Mouse (Mus musculus) ES-Bruce4 (cell line): Measurements from ENCODE around the gene Slc6a9. TPM values are rescaled to one million over a fixed set of nuclear protein-coding genes. Genes with fewer than 3 reads are reported as not detected.

ENCODE experiments used
- H3K27ac ChIP-seq: 2 replicates; pipeline ENCODE4 v1.5.1; 2012; ENCODE audit warnings: low read length, inconsistent platforms; ENCODE audit not compliant: insufficient read depth
- H3K27me3 ChIP-seq: 2 replicates; pipeline ENCODE4 v1.6.1; 2012; ENCODE audit warnings: mild to moderate bottlenecking, low read length, inconsistent platforms; ENCODE audit not compliant: control insufficient read depth, poor library complexity, insufficient read depth, severe bottlenecking
- H3K36me3 ChIP-seq: 2 replicates; pipeline ENCODE4 v1.6.1; 2012; ENCODE audit warnings: inconsistent platforms, mild to moderate bottlenecking, low read length, moderate library complexity; ENCODE audit not compliant: control insufficient read depth, poor library complexity, insufficient read depth, severe bottlenecking
- H3K4me1 ChIP-seq: one replicate; pipeline ENCODE4 v1.8.1; 2011; ENCODE audit warnings: low read length; ENCODE audit not compliant: control insufficient read depth, insufficient read depth
- H3K4me3 ChIP-seq: 2 replicates; pipeline ENCODE4 v1.5.1; 2011; ENCODE audit warnings: low read depth, mild to moderate bottlenecking, low read length
- H3K9ac ChIP-seq: 2 replicates; pipeline ENCODE4 v1.6.1; 2012; ENCODE audit warnings: low read depth, mild to moderate bottlenecking, inconsistent platforms; ENCODE audit not compliant: poor library complexity, severe bottlenecking
- H3K9me3 ChIP-seq: replicated peaks from 2 replicates; pipeline ENCODE4 v1.6.1; 2012; ENCODE audit warnings: mild to moderate bottlenecking, low read length, inconsistent platforms; ENCODE audit not compliant: control insufficient read depth, poor library complexity, insufficient read depth, severe bottlenecking
- CTCF ChIP-seq: IDR thresholded peaks from one replicate; pipeline ENCODE4 v1.8.1; 2011; ENCODE audit warnings: low read depth, low read length
- EP300 ChIP-seq: IDR thresholded peaks from 2 replicates; pipeline ENCODE4 v1.6.1; 2011; ENCODE audit warnings: low read depth, low read length; ENCODE audit not compliant: insufficient read depth
- POLR2A ChIP-seq: IDR thresholded peaks from one replicate; pipeline ENCODE4 v1.8.1; 2011; ENCODE audit warnings: low read length; ENCODE audit not compliant: insufficient read depth
- polyA plus RNA-seq: library from polyadenylated mRNA; stranded (reverse); fragments of >200 nt; gene quantifications from 2 replicates; pipeline ENCODE4 v1.2.4, GENCODE M21; 2011; ENCODE audit warnings: low read depth; ENCODE audit not compliant: missing spikeins, insufficient read depth, insufficient read length

Gene Slc6a9
- polyA plus RNA-seq, 1 experiment: 2.1 TPM

DNA sequence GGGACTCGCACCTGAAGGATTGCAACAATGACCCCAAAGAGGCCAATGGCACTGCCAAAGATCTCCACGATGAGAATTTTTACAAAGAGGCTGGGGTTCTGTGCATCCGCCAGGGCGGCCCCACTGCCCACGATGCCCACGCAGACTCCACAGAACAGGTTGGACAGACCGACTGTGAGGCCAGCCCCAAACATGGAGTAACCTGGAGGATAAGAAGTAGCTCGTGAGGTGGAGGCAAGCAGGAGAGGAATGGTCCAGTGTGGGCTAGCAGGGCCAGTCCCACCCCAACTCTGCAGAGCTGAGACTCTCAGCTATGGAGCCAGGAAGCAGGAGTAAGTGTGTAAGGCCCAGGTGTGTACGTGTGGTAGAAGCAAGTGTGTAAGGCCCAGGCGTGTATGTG lies 50.8 kb downstream of the Slc6a9 start:
- H3K36me3 ChIP-seq: peaks cover 20% of the 10 kb centered on the region
- no peaks in the 10 kb centered on the region for H3K4me1 ChIP-seq
- no peak overlapping the region for H3K9ac ChIP-seq
- TF ChIP-seq CTCF: no peak
- TF ChIP-seq EP300: no peak
- no peak for TF ChIP-seq POLR2A
- no peaks in the 10 kb centered on the region for H3K9me3 ChIP-seq
- no peaks in the 10 kb centered on the region for H3K27me3 ChIP-seq
- no peak overlapping the region for H3K4me3 ChIP-seq
- H3K27ac ChIP-seq: no peak overlapping the region

DNA sequence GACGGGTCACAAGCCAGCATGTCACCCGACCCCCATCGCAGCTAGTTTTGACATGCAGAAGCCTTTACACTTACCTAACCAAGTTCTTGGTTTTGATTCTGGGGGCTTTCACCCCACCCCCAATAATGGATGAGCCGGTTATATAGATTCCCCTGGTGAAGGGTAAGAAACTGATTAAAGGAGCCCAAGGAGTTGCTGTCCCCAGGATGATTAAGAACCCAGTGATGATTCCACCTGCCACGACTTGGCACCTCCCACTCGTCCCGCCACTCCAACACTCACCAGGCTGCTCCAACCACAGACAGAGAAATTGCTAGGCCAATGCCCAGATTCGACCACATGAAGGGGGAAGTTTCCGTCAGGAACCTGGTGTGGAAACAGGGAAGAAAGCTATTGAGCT lies 51.7 kb downstream of the Slc6a9 start:
- Histone ChIP-seq H3K36me3 (peaks cover 23% of the 10 kb centered on the region), H3K27me3 (no peaks in the 10 kb centered on the region), H3K9me3 (no peaks in the 10 kb centered on the region), H3K27ac (no peak overlapping the region), H3K9ac (0 out of 2 replicates have a peak overlapping the region, but pooled peaks have one; percentile 77), H3K4me3 (peak overlapping the region; percentile 74), H3K4me1 (peaks cover under 1% of the 10 kb centered on the region)
- TF ChIP-seq EP300 (no peak), CTCF (no peak), POLR2A (no peak)

DNA sequence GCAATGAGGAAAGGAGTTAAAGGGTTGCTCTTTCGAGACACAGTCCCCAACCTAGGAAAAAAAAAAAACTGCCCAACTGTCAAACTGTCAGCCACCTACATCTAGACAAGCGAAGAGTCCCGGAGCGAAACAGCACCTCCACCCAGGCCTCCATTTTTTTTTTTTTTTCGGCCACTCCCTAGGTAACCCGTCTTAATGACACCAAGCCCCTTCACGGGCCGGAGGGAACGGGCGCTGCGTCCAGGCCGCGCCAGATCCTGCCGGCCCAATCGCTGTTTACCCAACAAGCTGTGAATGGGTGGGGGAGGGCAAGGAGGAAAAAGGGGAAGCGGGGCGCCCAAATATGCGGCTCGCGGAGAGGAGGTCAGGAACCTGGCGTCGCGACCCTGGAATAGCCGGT lies 52.3 kb downstream of the Slc6a9 start:
- Histone ChIP-seq H3K27me3 (no peaks in the 10 kb centered on the region), H3K27ac (no peak overlapping the region), H3K36me3 (peaks cover 23% of the 10 kb centered on the region), H3K4me3 (peak overlapping the region; percentile 74), H3K4me1 (peaks cover 2% of the 10 kb centered on the region), H3K9me3 (no peaks in the 10 kb centered on the region), H3K9ac (peak overlapping the region; percentile 77)
- no peak for TF ChIP-seq EP300
- no peak for TF ChIP-seq CTCF
- TF ChIP-seq POLR2A: no peak

DNA sequence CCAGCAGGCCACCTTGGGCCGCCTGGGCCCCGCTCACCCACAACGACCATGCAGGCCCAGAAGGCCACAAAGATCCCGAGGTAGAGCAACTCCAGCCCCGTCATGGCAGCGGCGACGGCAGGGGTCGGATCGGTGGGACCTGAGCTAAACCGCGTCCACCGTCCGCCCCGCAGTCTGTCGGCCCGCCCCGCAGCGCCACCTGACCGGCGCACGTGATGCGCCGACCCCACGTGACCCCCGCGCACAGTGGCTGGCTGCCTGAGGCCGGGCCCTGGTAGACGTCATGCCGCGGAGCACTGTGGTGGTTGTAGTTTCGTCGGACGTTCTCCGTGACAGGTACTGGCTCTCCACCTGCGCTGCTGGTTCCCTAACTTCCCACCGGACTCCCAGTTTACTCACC lies 52.8 kb downstream of the Slc6a9 start, which contains the start of gene Atp6v0b:
TSS of gene Atp6v0b (minus strand) at position 201 of the 400 bp plus-strand sequence.
- Histone ChIP-seq H3K4me3 (peak within 1 kb of the TSS; percentile 74), H3K9me3 (no peaks in the 10 kb centered on the region), H3K9ac (peak within 1 kb of the TSS; percentile 77), H3K27ac (no peak within 1 kb of the TSS), H3K4me1 (peaks cover 2% of the 10 kb centered on the region), H3K36me3 (peaks cover 23% of the 10 kb centered on the region), H3K27me3 (no peaks in the 10 kb centered on the region)
- TF ChIP-seq CTCF: no peak
- TF ChIP-seq EP300: no peak
- TF ChIP-seq POLR2A: peak; percentile 53

DNA sequence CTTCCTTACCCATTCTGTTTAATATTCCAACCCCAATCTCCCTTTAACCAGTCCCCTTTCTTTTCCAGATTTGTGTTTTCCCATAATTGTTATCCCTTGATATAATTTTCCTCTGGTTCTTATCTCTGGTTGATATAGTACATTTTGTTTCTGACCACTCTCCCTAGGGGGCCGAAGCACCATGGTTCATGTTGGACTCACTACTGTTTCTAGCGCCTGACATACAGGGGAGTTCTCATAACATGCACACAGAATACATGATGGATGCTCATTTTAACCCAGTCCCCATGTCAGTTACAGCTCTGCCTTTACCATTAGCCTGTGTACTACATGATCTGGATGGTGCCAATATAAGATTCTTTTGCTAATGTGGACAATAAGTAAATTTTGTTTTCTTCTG lies 53.6 kb downstream of the Slc6a9 start:
- H3K4me3 ChIP-seq: no peak overlapping the region
- peaks cover 2% of the 10 kb centered on the region for H3K4me1 ChIP-seq
- peaks cover 23% of the 10 kb centered on the region for H3K36me3 ChIP-seq
- no peaks in the 10 kb centered on the region for H3K9me3 ChIP-seq
- H3K27me3 ChIP-seq: no peaks in the 10 kb centered on the region
- no peak for TF ChIP-seq EP300
- no peak for TF ChIP-seq POLR2A
- H3K27ac ChIP-seq: no peak overlapping the region
- H3K9ac ChIP-seq: no peak overlapping the region

DNA sequence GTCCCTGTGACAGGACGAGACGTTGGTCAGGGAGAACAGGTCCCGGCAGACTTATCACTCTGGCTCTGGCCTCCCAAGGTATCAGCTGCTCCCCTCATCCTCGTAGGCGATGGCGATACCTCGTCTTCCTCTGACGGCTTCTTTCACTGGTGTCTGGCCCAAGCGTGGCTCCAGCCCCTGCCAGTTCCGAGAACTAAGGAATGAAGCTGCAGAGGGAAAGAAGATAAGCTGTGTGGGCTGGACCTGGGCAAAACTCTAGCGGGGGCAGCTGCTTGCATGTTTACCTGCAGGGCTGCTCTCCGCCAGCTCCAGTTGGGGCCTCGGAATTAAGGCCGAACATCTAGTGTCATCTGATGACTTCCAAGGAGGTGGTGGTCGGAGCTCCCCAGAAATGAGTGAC lies 55.2 kb downstream of the Slc6a9 start:
- H3K4me1 ChIP-seq: peaks cover 2% of the 10 kb centered on the region
- TF ChIP-seq EP300 (no peak), CTCF (no peak), POLR2A (no peak)

DNA sequence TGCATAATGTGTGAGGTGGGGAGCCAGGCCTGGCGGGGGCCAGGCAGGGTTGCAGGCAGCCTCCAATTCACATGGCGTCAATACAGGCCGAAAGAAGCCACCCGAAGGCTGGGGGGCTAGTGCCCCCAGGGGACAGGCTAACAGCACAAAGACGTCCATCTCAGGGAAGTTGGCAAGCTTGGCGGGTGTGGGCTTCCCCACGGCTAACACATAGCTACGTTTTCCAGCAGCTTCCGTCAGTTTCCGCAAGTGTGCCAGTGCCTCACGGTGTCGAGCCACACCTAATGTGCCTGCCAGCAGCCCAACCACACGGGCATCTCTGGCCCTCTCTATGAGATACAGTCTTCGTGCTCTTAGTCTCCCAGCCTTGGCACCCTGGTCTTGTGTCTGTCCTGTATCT lies 55.7 kb downstream of the Slc6a9 start:
- Histone ChIP-seq H3K9ac (no peak overlapping the region), H3K27me3 (no peaks in the 10 kb centered on the region), H3K9me3 (no peaks in the 10 kb centered on the region), H3K4me1 (peaks cover 2% of the 10 kb centered on the region), H3K27ac (no peak overlapping the region), H3K36me3 (peaks cover 17% of the 10 kb centered on the region), H3K4me3 (no peak overlapping the region)
- no peak for TF ChIP-seq POLR2A
- no peak for TF ChIP-seq EP300
- no peak for TF ChIP-seq CTCF

More for the DNA sequence above, 55.2 kb downstream of the Slc6a9 start:
- H3K36me3 ChIP-seq: peaks cover 23% of the 10 kb centered on the region
- no peak overlapping the region for H3K4me3 ChIP-seq
- H3K27ac ChIP-seq: no peak overlapping the region
- H3K9me3 ChIP-seq: no peaks in the 10 kb centered on the region
- no peaks in the 10 kb centered on the region for H3K27me3 ChIP-seq
- no peak overlapping the region for H3K9ac ChIP-seq
